Mouse (Mus musculus) lung, postnatal 0 days (tissue): Measurements from ENCODE around the gene Zfp74.

Experiments used
- CTCF ChIP-seq: IDR thresholded peaks from 2 replicates; pipeline ENCODE4 v1.5.1; 2016; ENCODE audit warnings: antibody characterized with exemption, mild to moderate bottlenecking
- EP300 ChIP-seq: IDR thresholded peaks from 2 replicates; pipeline ENCODE4 v1.6.1; 2016; ENCODE audit warnings: antibody characterized with exemption, mild to moderate bottlenecking, control low read depth

DNA sequence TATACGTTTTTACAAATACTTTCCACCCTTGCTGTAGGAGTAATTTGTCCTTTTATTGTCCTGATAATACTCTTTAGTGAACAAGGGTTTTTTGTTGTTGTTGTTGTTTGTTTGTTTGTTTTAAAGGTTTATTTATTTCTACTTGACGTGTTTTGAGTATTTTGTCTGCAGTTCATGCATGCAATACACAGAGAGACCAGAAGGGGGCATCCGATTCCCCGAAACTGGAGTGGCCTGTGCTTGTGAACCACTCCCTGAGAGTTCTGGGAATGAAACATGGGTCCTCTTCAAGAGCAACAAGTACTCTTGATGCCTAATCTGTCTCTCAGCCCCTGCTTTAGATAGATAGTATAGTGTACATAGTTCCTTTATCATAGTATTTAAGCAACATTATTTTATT is 842 bp upstream of the Zfp74 start:
- TF ChIP-seq CTCF (peak; percentile 78), EP300 (peak; percentile 46; the same call in 1 of the 2 replicates)
